Mouse (Mus musculus): ENCODE results near the gene Stmn3.

Gene Stmn3

GRCm38 (mm10) chr2:181314080-181314810 is at the start of gene Stmn3:
TSS of gene Stmn3 (minus strand) at chr2:181314500.
- peak; percentile 20 for DNase-seq (ENCODE audit: low read depth)

DNA sequence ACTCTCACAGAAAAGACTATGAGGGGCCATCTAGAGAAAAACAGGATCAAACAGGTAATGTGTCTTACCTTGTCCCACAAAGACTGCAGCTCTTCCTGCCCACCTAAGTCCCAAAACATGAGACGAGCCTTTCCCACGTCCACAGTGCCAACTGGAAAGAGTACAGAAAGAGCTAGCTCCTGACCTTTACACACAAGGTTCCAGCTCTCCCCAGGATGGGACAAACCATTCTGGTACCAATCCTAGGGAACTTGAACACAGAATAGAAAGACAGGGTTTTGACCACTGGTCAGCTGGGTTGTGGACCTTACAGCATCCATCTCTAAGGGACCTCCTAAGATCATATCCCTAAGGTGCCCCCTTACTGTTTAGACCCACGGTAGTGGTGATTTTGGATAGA is 49.6 kb upstream of the Stmn3 start:
- DNase-seq (ENCODE audit: low read depth) = no peak

- no peak for DNase-seq (ENCODE audit: low read depth)
Measured at GRCm38 (mm10) chr2:181356780-181357179, 42.5 kb upstream of the Stmn3 start.

GRCm38 (mm10) chr2:181342766-181343165 is 28.5 kb upstream of the Stmn3 start:
- DNase-seq (ENCODE audit: low read depth) = no peak

DNA sequence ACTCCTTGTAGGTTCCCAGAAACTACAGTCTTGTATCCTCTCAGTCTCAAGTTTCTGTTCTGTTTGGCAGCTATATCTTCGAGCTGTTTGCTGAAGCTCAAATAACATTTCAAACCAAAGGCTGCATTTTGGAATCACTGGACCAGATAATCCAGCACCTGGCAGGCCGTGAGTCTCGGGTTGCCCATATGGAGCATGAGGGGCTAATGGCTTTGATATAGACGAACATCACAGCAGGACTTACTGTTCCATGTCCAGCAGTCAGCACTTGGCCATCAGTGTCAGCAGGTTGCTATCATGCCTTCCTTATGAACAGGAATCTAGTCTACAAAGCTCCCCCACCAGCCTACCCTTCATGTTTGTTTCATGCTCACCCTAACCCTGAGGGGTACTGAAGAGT is 26.1 kb upstream of the Stmn3 start:
- DNase-seq (ENCODE audit: low read depth) = no peak

GRCm38 (mm10) chr2:181334023-181334422 is 19.7 kb upstream of the Stmn3 start:
- DNase-seq (ENCODE audit: low read depth) = peak; percentile 84

DNA sequence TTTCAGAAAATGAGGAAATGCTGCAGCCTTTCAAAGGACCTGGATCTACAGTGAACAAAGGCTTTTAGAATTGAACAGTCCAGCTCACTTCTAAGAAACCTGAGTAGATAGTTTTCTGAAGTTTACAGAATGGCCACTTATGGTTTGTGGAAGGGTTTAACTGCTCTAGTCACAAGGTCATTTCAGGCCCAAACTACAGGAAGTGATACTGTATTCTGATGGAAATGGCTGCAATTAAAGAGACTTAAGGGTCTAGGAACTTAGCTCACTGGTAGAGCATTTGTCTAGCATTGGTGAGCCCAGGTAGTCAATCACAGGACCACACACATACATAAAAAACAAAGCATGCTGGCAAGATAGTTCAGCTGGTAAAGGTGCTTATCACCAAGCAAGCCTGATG is 18.2 kb upstream of the Stmn3 start:
- DNase-seq (ENCODE audit: low read depth) = no peak

DNA sequence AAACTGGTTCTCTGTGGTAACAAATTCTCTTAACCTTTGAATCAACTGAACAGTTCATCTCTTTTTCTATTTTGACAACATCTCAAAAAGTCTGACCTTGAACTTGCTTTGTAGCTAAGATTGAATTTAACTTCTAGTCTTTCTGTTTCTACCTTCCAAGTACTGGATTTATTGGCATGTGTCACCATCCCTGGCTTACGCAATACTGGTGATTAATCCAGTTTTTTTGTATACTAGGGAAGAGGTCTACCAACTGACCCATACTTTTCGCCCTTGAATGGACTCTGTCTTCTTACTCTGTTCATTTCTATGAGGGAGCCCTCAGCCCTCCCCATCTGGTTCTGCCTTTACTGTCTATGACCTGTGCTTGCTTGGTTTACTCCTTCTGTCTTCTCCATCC is 11.8 kb upstream of the Stmn3 start:
- no peak for DNase-seq (ENCODE audit: low read depth)

GRCm38 (mm10) chr2:181322136-181322535 is 7.8 kb upstream of the Stmn3 start:
- DNase-seq (ENCODE audit: low read depth) = no peak

DNA sequence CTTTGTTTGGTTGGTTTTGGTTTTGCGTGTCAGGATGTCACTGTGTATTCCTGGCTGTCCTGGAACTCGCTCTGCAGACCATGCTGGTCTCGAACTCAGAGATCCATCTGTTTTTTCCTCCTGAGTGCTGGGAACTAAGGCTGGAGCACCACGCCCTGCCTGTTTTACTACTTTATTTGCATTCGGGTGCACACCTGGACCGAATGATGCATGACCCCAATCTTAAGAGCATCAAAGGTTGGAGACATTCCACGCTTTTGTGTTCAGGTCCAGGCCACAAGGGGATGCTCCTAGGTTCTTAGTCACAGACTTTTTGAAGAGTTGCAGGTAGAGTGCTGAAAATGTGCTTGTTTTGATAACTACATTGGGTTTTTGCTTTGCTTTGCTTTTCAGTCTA is 5.8 kb upstream of the Stmn3 start:
- DNase-seq (ENCODE audit: low read depth) = no peak

GRCm38 (mm10) chr2:181319248-181320102 is 5.2 kb upstream of the Stmn3 start, which contains the start of gene Rtel1:
TSS of gene Rtel1 (plus strand) at chr2:181319739.
- peak; percentile 93 for DNase-seq (ENCODE audit: low read depth)

GRCm38 (mm10) chr2:181313344-181314079 is 788 bp downstream of the Stmn3 start:
- DNase-seq (ENCODE audit: low read depth) = no peak

DNA sequence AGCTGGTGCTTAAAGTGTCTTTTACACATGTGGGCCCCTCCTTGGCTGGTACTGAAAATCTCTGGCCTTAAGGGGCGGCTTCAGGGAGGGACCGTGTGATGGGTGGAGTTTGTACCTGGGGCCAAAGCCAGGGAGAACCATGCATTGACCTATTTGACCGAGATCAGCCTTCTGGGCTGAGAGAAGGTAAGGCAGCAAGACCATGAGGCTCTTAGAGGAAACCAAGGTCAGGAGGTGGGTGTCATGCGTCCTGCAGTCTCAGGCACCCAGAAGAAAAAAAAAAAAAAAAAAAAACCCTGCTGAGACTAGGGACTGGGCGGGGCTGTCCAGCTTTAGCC is 1.3 kb downstream of the Stmn3 start:
- no peak for DNase-seq (ENCODE audit: low read depth)

GRCm38 (mm10) chr2:181312435-181312834 is 1.9 kb downstream of the Stmn3 start:
- DNase-seq (ENCODE audit: low read depth) = no peak

DNA sequence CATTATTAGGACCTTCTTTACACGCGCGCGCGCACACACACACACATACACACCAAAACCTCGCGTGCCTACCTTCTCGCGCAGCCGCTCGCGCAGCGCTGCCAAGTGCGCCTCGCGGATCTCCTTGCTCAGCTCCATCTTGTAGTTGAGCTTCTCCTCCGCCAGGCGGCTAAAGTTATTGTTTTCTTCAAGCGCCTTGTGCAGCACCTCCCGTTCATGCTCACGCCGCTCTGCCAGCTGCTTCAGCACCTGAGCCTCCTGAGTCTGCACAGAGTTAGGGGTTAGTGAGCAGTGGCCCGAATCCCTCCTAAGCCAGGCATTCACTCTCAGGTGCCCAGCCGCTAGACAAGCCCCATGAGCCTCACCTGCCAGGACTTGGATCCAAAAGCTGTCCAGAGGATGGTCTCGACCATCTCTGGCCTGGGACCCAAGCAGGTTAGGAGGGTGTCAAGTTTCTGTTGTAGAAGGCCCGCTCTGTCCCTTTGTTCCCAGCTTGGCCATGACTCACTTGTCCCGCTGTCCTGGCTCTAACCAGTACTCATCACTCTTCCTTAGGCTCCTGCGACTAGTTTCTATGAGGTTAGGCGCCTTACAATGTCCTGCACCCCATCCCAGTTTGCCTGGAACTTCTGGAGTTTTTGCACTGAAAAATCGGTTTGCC is 7.0 kb downstream of the Stmn3 start:
- peak; percentile 72 for DNase-seq (ENCODE audit: low read depth)

DNA sequence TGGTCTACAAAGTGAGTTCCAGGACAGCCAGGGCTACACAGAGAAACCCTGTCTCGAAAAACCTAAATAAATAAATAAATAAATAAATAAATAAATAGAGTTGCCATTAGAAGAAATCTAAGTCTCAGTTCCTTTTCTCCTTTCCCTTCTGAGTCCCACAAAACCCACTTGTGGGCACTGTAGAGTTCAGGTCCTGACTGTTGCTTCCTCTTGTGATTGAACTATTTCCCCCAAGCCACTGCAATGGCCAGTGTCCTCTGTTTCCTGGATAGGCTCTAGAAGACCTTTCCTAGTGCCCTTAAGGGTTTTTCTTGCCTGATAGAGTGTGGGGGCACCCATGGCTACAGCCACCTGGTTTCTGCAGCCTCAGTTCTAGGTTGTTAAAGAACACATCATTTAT is 9.4 kb downstream of the Stmn3 start:
- no peak for DNase-seq (ENCODE audit: low read depth)

- DNase-seq (ENCODE audit: low read depth) = peak; percentile 48
Measured at GRCm38 (mm10) chr2:181302041-181302440, 12.3 kb downstream of the Stmn3 start.

DNA sequence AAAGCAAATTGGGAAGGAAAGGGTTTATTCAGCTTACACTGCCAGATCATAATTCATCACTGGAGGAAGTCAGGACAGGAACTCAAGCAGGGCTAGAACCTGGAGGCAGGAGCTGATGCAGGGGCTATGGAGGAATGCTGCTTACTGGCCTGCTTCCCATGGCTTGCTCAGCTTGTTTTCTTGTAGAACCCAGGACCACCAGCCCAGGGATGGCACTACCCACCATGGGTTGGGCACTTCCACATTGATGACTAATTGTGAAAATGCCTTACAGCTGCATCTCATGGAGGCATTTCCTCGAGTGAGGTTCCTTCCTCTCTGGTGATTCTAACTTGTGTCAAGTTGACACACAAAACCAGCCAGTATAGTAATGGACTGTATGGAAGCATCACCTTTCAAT is 23.4 kb downstream of the Stmn3 start:
- no peak for DNase-seq (ENCODE audit: low read depth)

- DNase-seq (ENCODE audit: low read depth) = peak; percentile 34
Measured at GRCm38 (mm10) chr2:181288691-181289090, 25.6 kb downstream of the Stmn3 start.

DNA sequence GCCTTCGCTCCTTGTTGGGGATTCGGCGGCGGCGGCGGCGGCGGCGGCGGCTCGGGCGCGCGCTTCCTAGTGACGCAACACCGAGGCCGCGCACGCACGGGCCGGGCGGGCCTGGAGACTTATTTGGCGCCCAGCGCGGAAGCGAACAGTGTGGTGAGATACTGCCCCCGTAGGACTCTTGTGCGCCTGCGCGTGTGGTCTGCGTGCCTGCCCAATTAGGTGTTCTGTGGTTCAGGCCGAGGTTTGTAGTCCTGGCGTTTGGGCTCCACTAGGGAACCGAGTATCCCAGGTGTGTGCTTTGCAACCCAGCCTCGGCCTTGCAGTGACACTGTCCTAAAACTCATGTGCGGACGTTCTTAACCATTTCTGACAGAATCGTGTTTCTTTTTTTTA is 26.3 kb downstream of the Stmn3 start, which contains the start of gene Gmeb2:
Gene Gmeb2 (minus strand): TSS at position 78 of the 393 bp plus-strand sequence.
- DNase-seq (ENCODE audit: low read depth) = peak; percentile 99

DNA sequence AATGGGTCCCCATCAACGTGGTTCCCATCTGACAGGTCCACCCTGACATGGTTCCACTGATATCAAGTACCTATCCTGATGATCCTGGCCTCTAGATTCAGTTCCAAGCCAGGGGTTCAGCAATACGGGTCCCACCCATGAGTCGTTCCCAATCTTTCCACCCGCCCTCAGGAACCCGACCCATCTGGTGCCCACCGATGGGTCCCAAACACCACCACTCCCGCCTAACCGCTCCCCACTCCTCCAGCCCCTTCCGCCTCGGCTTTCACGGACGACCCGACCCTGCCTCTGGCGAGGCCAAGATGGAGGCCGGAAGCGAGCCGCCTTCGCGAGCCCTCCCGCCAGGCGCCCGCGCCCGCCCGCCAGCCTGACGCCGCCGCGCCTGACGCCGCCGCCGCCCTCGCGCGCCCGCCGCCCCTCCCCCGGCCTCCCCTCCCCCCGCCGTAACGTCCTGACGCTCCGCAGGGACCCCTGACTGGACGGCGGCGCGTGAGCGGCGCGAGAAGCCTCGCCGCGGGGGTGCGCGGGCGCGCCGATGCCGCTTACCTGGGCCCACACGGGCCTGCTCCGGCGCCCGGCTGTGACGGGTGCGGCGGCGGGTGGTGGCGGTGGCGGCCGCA is 26.9 kb downstream of the Stmn3 start:
- DNase-seq (ENCODE audit: low read depth) = peak; percentile 89

All from induced T-regulatory cell, adult 2 months (primary cell).